ENCODE assay signal across 15 mouse cellular contexts in the genomic region with DNA sequence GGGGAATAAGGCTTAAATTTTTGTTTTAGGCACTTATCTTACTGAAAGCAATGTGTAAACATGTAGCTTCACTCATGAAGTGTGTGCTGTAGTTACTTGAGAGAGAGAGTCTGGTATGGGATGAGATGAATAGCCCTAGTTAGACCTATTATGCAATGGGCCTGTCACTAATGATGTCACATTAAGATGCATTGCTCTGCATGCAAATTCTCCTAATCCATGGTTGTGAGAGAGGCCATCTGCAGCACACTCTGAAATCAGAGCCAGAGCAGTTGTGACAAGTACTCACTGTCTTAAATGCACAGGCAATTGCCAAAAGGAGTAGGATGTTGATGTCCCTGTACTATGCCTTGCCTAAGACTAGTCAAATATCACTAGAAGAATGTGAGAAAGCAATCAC.
"Had no signal": no experiment of that assay in that cellular context is flagged by ENCODE, and none has a peak within 500 bp of the region (broad histone marks: within the 10 kb centered on the region; RNA-seq: fewer than 3 reads in every experiment).

No protein-coding gene starts in this region.

- H3K9ac ChIP-seq: limb, embryonic 12.5 days; liver, embryonic 13.5 days; liver, postnatal 0 days; neural tube, embryonic 15.5 days had no signal

- H3K27me3 ChIP-seq: limb, embryonic 12.5 days; liver, embryonic 13.5 days; neural tube, embryonic 15.5 days had no signal

- H3K27ac ChIP-seq: kidney, postnatal 0 days; layer of hippocampus, adult 2 months; limb, embryonic 12.5 days; liver, embryonic 13.5 days; neural tube, embryonic 15.5 days; stomach, postnatal 0 days had no signal

- H3K9me3 ChIP-seq: limb, embryonic 12.5 days; liver, embryonic 13.5 days; neural tube, embryonic 15.5 days had no signal

- H3K4me3 ChIP-seq: layer of hippocampus, adult 2 months; limb, embryonic 12.5 days; liver, embryonic 13.5 days; neural tube, embryonic 15.5 days had no signal

- H3K36me3 ChIP-seq: limb, embryonic 12.5 days; liver, embryonic 13.5 days; neural tube, embryonic 15.5 days had no signal

- DNase-seq: kidney, adult 11 months; kidney, adult 9 months; kidney, postnatal 4 days; liver; liver, embryonic 13.5 days; liver, postnatal 0 days; lung, postnatal 36 days; right cerebral cortex, adult 18-20 months; right cerebral cortex, postnatal 25 days; thymus, postnatal 4 days had no signal

- H3K4me2 ChIP-seq: limb, embryonic 12.5 days; liver, embryonic 13.5 days; neural tube, embryonic 15.5 days had no signal

- ATAC-seq: liver, postnatal 0 days had no signal

- H3K4me1 ChIP-seq: limb, embryonic 12.5 days; liver, embryonic 13.5 days; neural tube, embryonic 15.5 days had no signal
